Mouse (Mus musculus) C2C12 (cell line): ENCODE measurements around the gene Sertad1.

Experiments
- CTCF ChIP-seq: IDR thresholded peaks from one replicate; pipeline ENCODE4 v1.5.1; 2011; ENCODE audit not compliant: control insufficient read depth, insufficient read depth, insufficient read length
- FOSL1 ChIP-seq: IDR thresholded peaks from one replicate; pipeline ENCODE4 v1.8.0; 2011; ENCODE audit warnings: mild to moderate bottlenecking, low read length; ENCODE audit not compliant: poor library complexity, insufficient read depth, severe bottlenecking
- MAX ChIP-seq: IDR thresholded peaks from one replicate; pipeline ENCODE4 v1.6.1; 2011; ENCODE audit warnings: mild to moderate bottlenecking, control low read depth
- MYOD1 ChIP-seq: IDR thresholded peaks from one replicate; pipeline ENCODE4 v1.6.1; 2011; ENCODE audit warnings: low read depth; ENCODE audit not compliant: control insufficient read depth, insufficient read length
- MYOG ChIP-seq: IDR thresholded peaks from one replicate; pipeline ENCODE4 v1.6.1; 2011; ENCODE audit not compliant: control insufficient read depth, insufficient read length; ENCODE audit errors: extremely low read depth
- USF1 ChIP-seq: IDR thresholded peaks from one replicate; pipeline ENCODE4 v1.6.1; 2011; ENCODE audit warnings: low read depth, mild to moderate bottlenecking, control low read depth, moderate library complexity

DNA sequence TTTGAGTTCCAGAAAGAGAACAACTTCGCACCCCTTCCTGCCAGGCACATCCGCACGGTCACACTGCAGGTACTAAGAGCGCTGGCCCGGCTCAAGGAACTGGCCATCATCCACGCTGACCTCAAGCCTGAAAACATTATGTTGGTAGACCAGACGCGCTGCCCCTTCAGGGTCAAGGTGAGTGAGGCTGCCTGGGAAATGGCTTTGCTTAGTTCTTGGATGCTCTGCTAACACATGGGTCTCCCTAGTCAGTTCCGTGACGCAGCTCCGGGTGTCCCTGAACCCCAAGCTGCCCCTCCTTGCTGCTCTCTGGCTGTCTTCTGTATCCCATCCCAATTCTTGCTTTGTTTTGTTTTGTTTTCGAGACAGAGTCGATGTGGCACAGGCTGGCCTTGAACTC lies 37.1 kb downstream of the Sertad1 start:
- TF ChIP-seq CTCF (no peak), FOSL1 (no peak), MYOG (no peak), MAX (no peak), MYOD1 (no peak), USF1 (no peak)
